Mouse (Mus musculus) forebrain, postnatal 0 days (tissue): ENCODE results near the gene Zfp648. TPM values are rescaled to one million over a fixed set of nuclear protein-coding genes. Genes with fewer than 3 reads are reported as not detected.

Source experiments
- ATAC-seq: fragments of 200-750 bp; cut with Nextera tagmentation; 2 replicates; pipeline ENCODE4 v1.8.0; 2017; ENCODE audit warnings: mild to moderate bottlenecking, moderate library complexity
- DNase-seq: peaks from one replicate; pipeline ENCODE4 v3.0.0-alpha.2; 2015
- H3K27ac ChIP-seq: fragments of 300-500 bp; sonication (generic); 2 replicates; pipeline ENCODE4 v1.5.1; 2014; ENCODE audit warnings: low read depth, mild to moderate bottlenecking, antibody characterized with exemption, low read length, moderate library complexity, mixed read lengths
- H3K27me3 ChIP-seq: fragments of 300-500 bp; sonication (generic); 2 replicates; pipeline ENCODE4 v1.6.1; 2014; ENCODE audit warnings: mild to moderate bottlenecking, low read length, mixed read lengths; ENCODE audit not compliant: insufficient read depth
- H3K36me3 ChIP-seq: fragments of 300-500 bp; sonication (generic); 2 replicates; pipeline ENCODE4 v1.6.1; 2014; ENCODE audit warnings: mild to moderate bottlenecking, moderate library complexity; ENCODE audit not compliant: insufficient read depth
- H3K4me1 ChIP-seq: fragments of 300-500 bp; sonication (generic); 2 replicates; pipeline ENCODE4 v1.6.1; 2014; ENCODE audit warnings: antibody characterized with exemption; ENCODE audit not compliant: insufficient read depth
- H3K4me2 ChIP-seq: fragments of 300-500 bp; sonication (generic); 2 replicates; pipeline ENCODE4 v1.6.1; 2014; ENCODE audit warnings: low read depth, mild to moderate bottlenecking, moderate library complexity
- H3K4me3 ChIP-seq: fragments of 300-500 bp; sonication (generic); 2 replicates; pipeline ENCODE4 v1.5.1; 2014; ENCODE audit warnings: low read depth, low read length, mixed read lengths
- H3K9ac ChIP-seq: fragments of 300-500 bp; sonication (generic); 2 replicates; pipeline ENCODE4 v1.6.1; 2014; ENCODE audit warnings: mild to moderate bottlenecking
- H3K9me3 ChIP-seq: fragments of 300-500 bp; sonication (generic); 2 replicates; pipeline ENCODE4 v1.6.1; 2016; ENCODE audit warnings: low read length
- CTCF ChIP-seq: sonication (generic); IDR thresholded peaks from 2 replicates; pipeline ENCODE4 v1.5.1; 2016; ENCODE audit warnings: antibody characterized with exemption, control low read depth, low read depth
- WGBS: fragments of 180-500 bp; shearing (Covaris S2); extraction: QIAGEN DNeasy Blood & Tissue Kit; methylation state at CpG from one replicate; pipeline ENCODE4 v1.1.7; 2014; 5-methylcytosine and 5-hydroxymethylcytosine counted together
- polyA plus RNA-seq: library from polyadenylated mRNA; unstranded; fragments of >200 nt; fragmentation: Nextera tagmentation; extraction: Ambion mirVana; gene quantifications from 2 replicates; pipeline ENCODE4 v1.2.1, GENCODE M21; 2015
- total RNA-seq: library from RNA; depleted of rRNA; stranded (reverse); fragments of >200 nt; gene quantifications from 2 replicates; pipeline ENCODE4 v1.2.3, GENCODE M21; 2014

Gene Zfp648
- total and polyA plus RNA-seq, 2 experiments from 2014 or later: 0.19 to 0.93 TPM

GRCm38 (mm10) chr1:154189842-154190530 lies 11.0 kb upstream of the Zfp648 start:
- H3K36me3 ChIP-seq: no peaks in the 10 kb centered on the region
- H3K9me3 ChIP-seq: no peaks in the 10 kb centered on the region
- no peaks in the 10 kb centered on the region for H3K27me3 ChIP-seq
- peak; percentile 77 for ATAC-seq
- H3K4me1 ChIP-seq: no peaks in the 10 kb centered on the region
- WGBS: 58% methylated on average over 14 of the region's 18 CpGs
- no peak overlapping the region for H3K4me3 ChIP-seq
- no peak overlapping the region for H3K9ac ChIP-seq
- H3K4me2 ChIP-seq: no peak overlapping the region
- peak; percentile 59 for TF ChIP-seq CTCF
- H3K27ac ChIP-seq: no peak overlapping the region
- peak; percentile 51 for DNase-seq

GRCm38 (mm10) chr1:154198896-154199295 lies 2.1 kb upstream of the Zfp648 start:
- H3K27ac ChIP-seq: no peak overlapping the region
- no peak for ATAC-seq
- no peaks in the 10 kb centered on the region for H3K4me1 ChIP-seq
- no peaks in the 10 kb centered on the region for H3K36me3 ChIP-seq
- no peak for TF ChIP-seq CTCF
- no peak overlapping the region for H3K4me3 ChIP-seq
- H3K4me2 ChIP-seq: no peak overlapping the region
- DNase-seq: no peak
- H3K9me3 ChIP-seq: no peaks in the 10 kb centered on the region
- peaks cover 6% of the 10 kb centered on the region for H3K27me3 ChIP-seq
- 90% methylated on average over 10 of the region's 10 CpGs for WGBS
- H3K9ac ChIP-seq: no peak overlapping the region

- Histone ChIP-seq H3K4me2 (no peak overlapping the region), H3K9ac (no peak overlapping the region), H3K36me3 (no peaks in the 10 kb centered on the region), H3K4me3 (no peak overlapping the region), H3K9me3 (no peaks in the 10 kb centered on the region), H3K27me3 (peaks cover 16% of the 10 kb centered on the region), H3K27ac (no peak overlapping the region), H3K4me1 (0 out of 2 replicates have a peak, but pooled peaks cover 8% of the 10 kb centered on the region)
- DNase-seq (peak; percentile 43), ATAC-seq (peak; percentile 76)
- WGBS: 73% methylated on average over 8 of the region's 8 CpGs
- TF ChIP-seq CTCF: peak; percentile 22; the same call in 1 of the 2 replicates
Measured at GRCm38 (mm10) chr1:154202580-154202979, 1.6 kb downstream of the Zfp648 start.

GRCm38 (mm10) chr1:154203386-154203785 lies 2.4 kb downstream of the Zfp648 start:
- Histone ChIP-seq H3K4me2 (no peak overlapping the region), H3K36me3 (no peaks in the 10 kb centered on the region), H3K4me3 (no peak overlapping the region), H3K27ac (no peak overlapping the region), H3K9ac (no peak overlapping the region), H3K27me3 (peaks cover 16% of the 10 kb centered on the region), H3K9me3 (no peaks in the 10 kb centered on the region), H3K4me1 (0 out of 2 replicates have a peak, but pooled peaks cover 8% of the 10 kb centered on the region)
- TF ChIP-seq CTCF: no peak
- ATAC-seq (no peak), DNase-seq (no peak)
- WGBS: 91% methylated on average over 5 of the region's 5 CpGs

- ATAC-seq (peak; percentile 65), DNase-seq (peak; percentile 57)
- Histone ChIP-seq H3K9me3 (no peaks in the 10 kb centered on the region), H3K4me1 (0 out of 2 replicates have a peak, but pooled peaks cover 8% of the 10 kb centered on the region), H3K27me3 (peaks cover 16% of the 10 kb centered on the region), H3K4me3 (peak overlapping the region; percentile 40), H3K27ac (no peak overlapping the region), H3K9ac (peak overlapping the region; percentile 60), H3K4me2 (peak overlapping the region; percentile 86), H3K36me3 (no peaks in the 10 kb centered on the region)
- WGBS: 9% methylated on average over 66 of the region's 66 CpGs
- TF ChIP-seq CTCF: peak; percentile 34; the same call in 1 of the 2 replicates
Measured at GRCm38 (mm10) chr1:154204652-154205573, 3.9 kb downstream of the Zfp648 start.

- Histone ChIP-seq H3K9me3 (no peaks in the 10 kb centered on the region), H3K9ac (no peak overlapping the region), H3K27ac (no peak overlapping the region), H3K4me1 (no peaks in the 10 kb centered on the region), H3K4me3 (no peak overlapping the region), H3K27me3 (no peaks in the 10 kb centered on the region), H3K36me3 (no peaks in the 10 kb centered on the region), H3K4me2 (no peak overlapping the region)
- no peak for DNase-seq
- WGBS: 90% methylated on average over 2 of the region's 2 CpGs
- no peak for ATAC-seq
- no peak for TF ChIP-seq CTCF
Measured at GRCm38 (mm10) chr1:154219991-154220390, 19.0 kb downstream of the Zfp648 start.

- no peak for TF ChIP-seq CTCF
- Histone ChIP-seq H3K4me1 (no peaks in the 10 kb centered on the region), H3K9ac (no peak overlapping the region), H3K4me2 (no peak overlapping the region), H3K27me3 (no peaks in the 10 kb centered on the region), H3K36me3 (no peaks in the 10 kb centered on the region), H3K9me3 (no peaks in the 10 kb centered on the region), H3K4me3 (no peak overlapping the region), H3K27ac (no peak overlapping the region)
- DNase-seq (no peak), ATAC-seq (no peak)
- 91% methylated on average over 3 of the region's 3 CpGs for WGBS
Measured at GRCm38 (mm10) chr1:154220566-154220965, 19.6 kb downstream of the Zfp648 start.
